Mouse (Mus musculus) left cerebral cortex, adult 11 months (tissue): ENCODE results near the gene Ttc9.

Source experiments
- DNase-seq: peaks from one replicate; pipeline ENCODE4 v3.0.0; 2022; ENCODE audit warnings: low spot score

Ttc9 gene

GRCm38 (mm10) chr12:81658086-81658485, 27.0 kb downstream of the Ttc9 start:
- no peak for DNase-seq

GRCm38 (mm10) chr12:81662076-81662475, 31.0 kb downstream of the Ttc9 start:
- DNase-seq, result no peak

GRCm38 (mm10) chr12:81663116-81663515, 32.1 kb downstream of the Ttc9 start:
- no peak for DNase-seq

GRCm38 (mm10) chr12:81663906-81664305, 32.9 kb downstream of the Ttc9 start:
- no peak for DNase-seq

GRCm38 (mm10) chr12:81668406-81668805, 37.4 kb downstream of the Ttc9 start:
- no peak for DNase-seq

- DNase-seq, result no peak
Measured at GRCm38 (mm10) chr12:81675557-81675956, 44.5 kb downstream of the Ttc9 start.

- no peak for DNase-seq
Measured at GRCm38 (mm10) chr12:81679807-81680529, 48.9 kb downstream of the Ttc9 start.

- no peak for DNase-seq
Measured at GRCm38 (mm10) chr12:81683395-81683794, 52.3 kb downstream of the Ttc9 start.

- no peak for DNase-seq
Measured at GRCm38 (mm10) chr12:81684096-81684495, 53.0 kb downstream of the Ttc9 start.

- no peak for DNase-seq
Measured at GRCm38 (mm10) chr12:81685981-81686380, 54.9 kb downstream of the Ttc9 start.

GRCm38 (mm10) chr12:81686406-81687117, 55.5 kb downstream of the Ttc9 start:
- no peak for DNase-seq

GRCm38 (mm10) chr12:81687873-81688272, 56.8 kb downstream of the Ttc9 start:
- DNase-seq, result no peak

GRCm38 (mm10) chr12:81688537-81688936, 57.5 kb downstream of the Ttc9 start:
- DNase-seq, result no peak

GRCm38 (mm10) chr12:81689505-81690056, 58.5 kb downstream of the Ttc9 start:
- no peak for DNase-seq

GRCm38 (mm10) chr12:81690111-81690510, 59.1 kb downstream of the Ttc9 start:
- no peak for DNase-seq

- no peak for DNase-seq
Measured at GRCm38 (mm10) chr12:81690751-81691150, 59.7 kb downstream of the Ttc9 start.

- no peak for DNase-seq
Measured at GRCm38 (mm10) chr12:81691177-81691730, 60.2 kb downstream of the Ttc9 start.

GRCm38 (mm10) chr12:81698011-81698410, 67.0 kb downstream of the Ttc9 start:
- DNase-seq, result no peak

GRCm38 (mm10) chr12:81702903-81703302, 71.9 kb downstream of the Ttc9 start:
- DNase-seq, result no peak

GRCm38 (mm10) chr12:81712618-81713017, 81.6 kb downstream of the Ttc9 start:
- no peak for DNase-seq
